Mouse (Mus musculus) erythroblast, embryonic 14.5 days (primary cell): ENCODE results near the gene Cnnm2.

ENCODE experiments used
- GATA1 ChIP-seq: IDR thresholded peaks from 2 replicates; pipeline ENCODE4 v1.6.1; 2012; ENCODE audit warnings: low read length, inconsistent platforms, mixed read lengths
- TAL1 ChIP-seq: IDR thresholded peaks from 3 replicates; pipeline ENCODE4 v1.6.1; 2012; ENCODE audit warnings: low read length, inconsistent platforms, mixed read lengths

DNA sequence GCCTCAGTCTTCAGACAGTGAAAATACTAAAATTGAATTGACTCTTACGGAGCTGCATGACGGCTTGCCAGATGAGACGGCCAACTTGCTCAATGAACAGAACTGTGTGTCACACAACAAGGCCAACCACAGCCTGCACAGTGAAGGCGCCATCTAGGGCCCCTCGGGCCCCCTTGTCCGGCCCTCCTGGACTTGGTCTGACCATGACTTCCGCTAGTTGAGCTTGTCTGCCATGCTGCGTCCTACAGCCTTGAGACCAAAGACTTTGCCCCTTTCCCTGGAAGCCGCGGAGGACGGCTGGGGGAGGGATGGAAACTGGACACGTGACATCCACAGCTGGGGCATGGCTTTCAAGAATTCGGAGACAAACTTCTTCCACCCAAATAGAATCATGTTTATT, 116.5 kb downstream of the Cnnm2 start:
- TF ChIP-seq GATA1 (no peak), TAL1 (no peak)
